Mouse (Mus musculus) lung, postnatal 10 days (tissue): Measurements from ENCODE around the gene Il16.
A peak's percentile ranks its signal among the peaks of the same experiment; 100 is the strongest.

Experiments
- DNase-seq: peaks from one replicate; pipeline ENCODE4 v3.0.0; 2021

Il16 gene

DNA sequence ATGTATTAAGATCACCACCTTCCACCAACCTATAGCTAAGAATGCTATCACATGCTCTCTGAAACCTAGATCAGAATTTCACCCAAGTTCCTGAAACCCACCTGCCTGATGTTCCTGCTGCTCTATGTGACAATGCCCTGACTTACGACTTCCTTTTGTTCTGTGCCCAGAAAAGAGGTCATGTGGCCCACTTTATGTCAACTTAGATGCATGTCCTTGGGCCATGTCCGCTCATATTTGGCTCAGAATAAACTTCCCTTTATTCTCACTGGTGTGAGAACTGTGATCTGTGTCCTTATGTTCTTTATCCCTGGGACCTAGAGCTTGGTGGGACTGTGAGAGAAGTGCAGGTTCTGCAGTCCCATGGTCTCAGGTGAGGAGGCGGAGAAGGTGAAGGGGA is 68.2 kb downstream of the Il16 start:
- DNase-seq, result no peak

DNA sequence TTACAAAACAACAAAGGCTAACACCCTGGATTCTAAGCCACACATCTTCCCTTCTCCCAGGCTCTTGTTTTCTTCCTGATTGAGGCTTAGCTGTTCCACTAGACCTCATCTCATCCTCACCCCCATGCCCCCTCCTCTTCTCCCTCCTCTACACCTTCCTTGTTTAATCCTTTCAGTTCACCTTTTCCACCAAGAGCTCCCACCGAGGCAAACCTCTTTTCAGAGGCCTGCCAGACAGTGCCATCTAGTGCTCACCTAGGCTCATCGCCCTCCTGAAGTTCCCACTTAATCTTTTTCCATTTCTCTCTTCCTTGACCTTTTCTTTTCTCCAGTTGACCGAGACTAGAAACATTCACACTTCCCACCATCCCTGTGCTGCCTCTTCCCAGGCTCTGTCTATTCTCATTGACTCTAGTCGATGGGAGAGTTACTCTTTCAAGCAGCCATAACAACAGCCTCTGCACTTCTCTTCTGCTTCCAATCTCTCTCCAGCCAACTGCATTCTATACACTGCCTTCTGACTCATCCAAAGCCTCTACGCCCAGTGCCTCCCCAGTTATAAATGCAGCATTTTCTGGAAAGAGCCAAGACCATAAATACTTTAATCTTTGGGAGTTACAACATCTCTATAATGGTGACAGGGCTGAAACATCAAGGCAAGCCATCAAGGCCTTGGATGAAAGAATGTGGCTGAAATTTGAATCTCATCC is 69.8 kb downstream of the Il16 start:
- peak; percentile 35 for DNase-seq

DNA sequence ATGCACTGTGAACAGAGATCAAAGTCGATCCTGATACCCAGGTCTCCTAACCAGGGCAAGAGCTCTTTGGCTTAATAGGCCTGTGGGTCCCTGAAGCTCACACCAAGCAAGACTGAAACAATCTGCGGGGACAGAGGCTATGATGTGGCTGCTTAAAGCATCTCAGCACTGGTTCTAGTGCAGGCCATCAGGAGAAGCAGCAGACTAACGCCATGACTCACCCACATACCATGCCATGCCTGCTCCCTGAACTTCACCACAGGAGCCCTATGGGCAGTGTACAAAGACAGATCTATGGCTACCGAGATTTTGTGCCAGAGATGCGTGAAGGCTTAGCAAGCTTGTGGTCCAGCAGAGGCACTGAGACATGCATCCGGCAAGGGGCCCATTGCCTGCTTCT is 74.0 kb downstream of the Il16 start:
- no peak for DNase-seq

DNA sequence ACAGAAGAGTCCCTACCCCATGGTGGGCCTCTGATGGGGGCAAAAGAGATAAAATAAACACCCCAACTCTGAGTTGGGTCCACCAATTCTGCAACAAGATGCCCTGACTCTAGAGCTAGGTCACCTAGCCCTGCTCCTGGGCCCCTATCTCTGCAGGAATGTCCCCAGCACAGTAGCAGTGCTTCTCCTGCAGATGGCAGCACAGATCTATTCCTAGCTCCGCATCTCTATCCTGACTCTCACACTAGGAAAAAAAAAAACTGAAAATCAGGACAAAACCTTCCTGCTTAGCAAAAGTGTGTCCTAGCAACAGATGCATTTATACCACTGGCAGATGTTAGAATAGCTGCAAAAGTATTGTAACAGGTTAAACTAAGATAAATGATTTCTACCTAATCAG is 76.8 kb downstream of the Il16 start:
- DNase-seq, result peak; percentile 76

DNA sequence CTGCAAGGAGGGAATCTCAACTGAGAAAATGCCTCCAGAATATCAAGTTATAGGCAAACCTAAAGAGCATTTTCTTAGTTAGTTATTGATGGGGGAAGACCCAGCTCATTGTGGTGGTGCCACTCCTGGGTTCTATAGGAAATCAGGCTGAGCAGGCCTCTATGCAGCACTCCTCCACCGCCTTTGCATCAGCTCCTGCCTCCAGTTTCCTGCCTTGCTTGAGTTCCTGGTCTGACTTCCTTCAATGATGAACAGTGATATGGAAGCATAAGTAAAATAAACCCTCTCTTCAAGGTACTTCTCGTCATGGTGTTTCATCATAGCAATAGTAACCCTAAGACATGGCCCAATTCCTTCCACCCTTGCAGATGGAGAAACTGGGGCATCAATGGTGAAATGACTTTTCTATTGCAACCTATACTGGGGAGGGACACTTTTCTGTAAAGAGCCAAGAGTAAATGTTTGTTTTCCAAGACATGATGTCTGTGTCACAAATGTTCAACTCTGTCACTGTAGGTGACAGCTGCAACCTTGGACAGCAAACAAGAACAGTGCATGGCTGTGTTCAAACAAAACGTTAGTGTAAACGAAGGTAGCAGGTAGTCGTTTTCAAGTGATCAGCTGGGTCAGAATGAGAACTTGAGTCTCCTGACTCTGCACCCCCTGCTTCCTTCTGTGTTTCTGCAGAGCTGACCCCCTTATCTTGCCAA is 77.4 kb downstream of the Il16 start:
- DNase-seq, result no peak

DNA sequence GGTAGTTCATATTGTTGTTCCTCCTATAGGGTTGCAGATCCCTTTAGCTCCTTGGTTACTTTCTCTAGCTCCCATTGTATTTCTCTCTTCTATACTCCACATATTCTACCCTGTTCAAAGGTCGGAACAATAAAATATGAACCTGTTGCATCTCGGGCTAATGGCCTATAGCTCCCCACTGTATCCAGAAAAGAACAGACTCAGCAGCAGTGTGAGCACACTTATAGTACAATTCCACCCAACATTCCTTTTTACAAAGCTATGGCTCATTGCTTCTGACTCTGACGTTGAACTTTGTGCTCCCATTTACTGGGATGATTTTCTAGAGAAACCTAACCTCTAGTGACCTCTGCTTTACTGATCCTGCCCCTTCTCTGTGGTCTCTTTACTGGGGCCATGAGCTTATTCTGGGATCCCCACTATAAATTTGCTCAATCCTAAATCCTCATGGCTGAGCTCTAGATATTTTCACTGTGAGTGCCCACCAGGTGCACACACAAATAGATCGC is 79.4 kb downstream of the Il16 start:
- no peak for DNase-seq

DNA sequence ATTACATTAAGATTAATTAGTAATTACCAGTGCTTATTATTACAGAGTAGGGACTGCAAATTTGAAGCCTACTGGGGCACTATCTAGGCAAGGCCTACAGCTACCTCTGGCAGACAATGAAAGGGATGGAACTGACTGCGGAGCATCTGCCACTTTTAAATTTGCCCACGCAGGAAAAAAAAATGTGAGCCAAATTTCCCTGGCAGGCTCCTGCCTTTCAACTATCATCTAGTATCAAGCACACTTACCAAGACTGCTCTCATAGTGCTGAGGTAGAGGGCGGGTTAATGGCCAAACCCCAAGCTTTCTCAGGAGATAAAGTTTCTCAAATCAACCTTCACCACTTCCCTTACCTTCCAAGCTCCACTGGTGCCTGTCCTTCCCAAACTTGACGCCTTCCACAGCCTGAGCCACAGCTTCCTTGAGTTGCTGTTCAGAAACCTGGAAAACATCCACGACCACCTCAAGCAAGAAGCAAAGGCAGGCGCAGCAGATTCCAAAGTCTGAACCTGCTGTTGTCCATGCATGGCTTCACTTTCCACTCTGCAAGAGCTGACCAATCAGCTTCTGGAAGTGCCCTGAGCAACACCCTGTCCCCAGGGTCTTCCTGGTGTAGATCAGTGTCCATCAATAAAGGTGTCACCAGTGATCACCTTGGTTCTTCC is 82.7 kb downstream of the Il16 start:
- no peak for DNase-seq

DNA sequence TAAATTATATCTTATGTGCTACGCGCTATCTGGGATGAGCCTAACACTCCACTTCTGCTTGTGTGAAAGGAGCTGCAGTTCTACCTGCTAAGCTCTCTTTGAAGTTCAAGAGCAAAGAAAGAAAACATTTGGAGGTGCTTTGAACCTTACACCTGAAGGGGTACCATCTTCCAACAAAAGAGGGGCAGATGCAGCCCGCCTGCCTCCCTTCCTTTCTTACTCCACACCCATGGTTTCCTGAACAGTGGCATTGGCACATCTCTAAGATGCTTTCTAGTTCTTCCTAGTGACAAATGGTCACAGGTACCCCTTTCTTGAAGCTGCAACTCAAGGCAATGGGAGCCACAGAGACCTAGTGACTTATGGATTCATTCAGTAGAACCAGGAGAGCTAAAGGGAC is 83.8 kb downstream of the Il16 start:
- DNase-seq, result no peak

DNA sequence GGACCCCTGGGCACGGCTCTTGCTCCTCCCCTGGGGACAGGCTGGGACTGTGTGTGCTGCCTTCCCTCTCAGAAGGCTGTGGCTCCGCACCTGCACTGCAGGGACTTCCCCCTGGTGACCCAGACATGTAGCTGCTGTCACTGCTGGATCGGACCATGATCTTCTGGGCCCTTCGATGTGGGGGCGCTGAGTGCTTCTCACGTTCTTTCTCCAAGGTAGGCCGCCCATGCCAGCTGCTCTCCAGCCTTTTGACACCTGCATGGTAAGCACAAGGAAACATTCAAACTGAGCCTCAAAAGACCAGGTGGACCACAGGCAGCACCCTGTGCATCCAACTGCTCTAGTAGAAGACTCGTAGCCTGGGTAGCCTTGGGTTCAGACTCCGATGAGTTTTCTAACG is 84.5 kb downstream of the Il16 start:
- DNase-seq, result no peak

DNA sequence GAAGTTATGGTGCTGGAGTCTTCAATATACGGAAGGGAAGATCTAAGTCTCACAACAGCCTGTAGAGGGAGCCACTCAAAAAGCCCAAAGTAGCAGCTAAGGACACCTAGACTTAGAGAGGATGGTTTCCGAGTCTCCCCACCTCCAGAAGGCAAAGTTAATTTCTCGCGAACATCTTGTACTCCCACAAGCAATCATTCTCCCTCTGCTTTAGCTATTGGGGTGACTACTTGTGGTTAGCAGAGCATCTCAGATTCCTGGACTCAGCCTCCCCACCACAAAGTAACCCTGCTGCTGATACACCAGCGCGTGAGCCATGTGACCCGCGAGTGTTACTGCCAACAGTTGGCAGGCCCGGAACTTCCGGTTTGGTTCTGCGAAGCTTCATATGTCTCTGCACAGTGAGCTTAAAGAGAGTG is 85.2 kb downstream of the Il16 start:
- DNase-seq, result no peak

DNA sequence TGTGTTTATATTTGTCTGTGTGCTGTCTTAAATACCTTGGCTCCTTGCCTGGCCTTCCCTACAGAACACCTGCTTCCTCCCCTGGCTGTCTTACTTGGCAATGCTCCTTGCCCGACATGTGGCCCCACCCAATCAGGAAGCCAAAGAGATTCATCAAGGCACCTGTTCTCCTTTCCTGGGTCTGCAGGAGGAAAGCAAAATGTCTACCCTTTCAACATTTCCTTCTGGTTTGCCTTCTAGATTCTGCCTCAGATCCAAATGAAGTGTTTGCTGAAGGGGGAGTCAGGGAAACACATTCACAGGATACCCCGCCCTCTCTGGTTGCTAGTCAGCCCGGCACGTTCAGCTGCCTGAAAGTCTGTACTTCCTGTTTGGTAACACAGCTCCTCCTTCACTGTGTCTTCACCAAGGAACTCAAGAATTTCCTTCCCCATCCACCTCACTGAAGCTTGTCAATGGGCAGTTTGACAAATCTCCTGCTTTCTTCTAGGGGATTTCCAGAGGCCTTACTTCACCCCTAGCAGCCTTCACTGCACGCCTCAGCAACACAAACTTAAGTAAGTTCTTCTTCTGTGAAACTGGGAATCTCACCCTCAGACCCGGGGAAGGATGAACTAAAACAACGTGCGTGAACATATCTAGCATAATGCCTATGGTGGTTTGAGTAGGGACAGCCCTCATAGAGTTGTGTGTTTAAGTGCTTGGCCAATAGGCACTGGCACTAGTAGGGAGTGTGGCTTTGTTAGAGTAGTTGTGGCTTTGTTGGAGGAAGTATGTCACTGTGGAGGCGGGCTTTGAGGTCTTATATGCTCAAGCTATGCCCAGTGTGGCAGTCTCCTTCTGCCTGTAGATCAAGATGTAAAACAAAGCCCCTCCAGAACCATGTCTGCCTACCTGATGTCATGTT is 86.1 kb downstream of the Il16 start:
- DNase-seq, result peak; percentile 61

DNA sequence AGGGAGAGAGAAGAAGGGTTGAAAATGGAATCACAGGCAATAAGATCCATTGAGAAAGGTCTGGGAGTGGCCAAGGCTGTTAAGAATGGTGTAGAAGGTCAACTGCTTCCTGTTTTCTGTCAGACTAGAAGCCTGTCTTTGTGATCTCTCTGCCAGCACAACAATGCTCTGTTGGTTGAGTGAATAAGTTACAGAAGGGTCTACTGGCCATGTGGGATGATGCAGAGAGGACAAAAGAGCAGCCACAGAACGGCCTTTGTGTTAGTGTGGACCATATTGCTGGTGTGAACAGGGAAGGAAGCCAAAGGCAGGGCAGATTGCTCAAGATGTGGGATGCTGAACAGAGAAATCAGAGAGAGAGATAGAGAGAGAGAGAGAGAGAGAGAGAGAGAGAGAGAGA is 86.8 kb downstream of the Il16 start:
- no peak for DNase-seq

DNA sequence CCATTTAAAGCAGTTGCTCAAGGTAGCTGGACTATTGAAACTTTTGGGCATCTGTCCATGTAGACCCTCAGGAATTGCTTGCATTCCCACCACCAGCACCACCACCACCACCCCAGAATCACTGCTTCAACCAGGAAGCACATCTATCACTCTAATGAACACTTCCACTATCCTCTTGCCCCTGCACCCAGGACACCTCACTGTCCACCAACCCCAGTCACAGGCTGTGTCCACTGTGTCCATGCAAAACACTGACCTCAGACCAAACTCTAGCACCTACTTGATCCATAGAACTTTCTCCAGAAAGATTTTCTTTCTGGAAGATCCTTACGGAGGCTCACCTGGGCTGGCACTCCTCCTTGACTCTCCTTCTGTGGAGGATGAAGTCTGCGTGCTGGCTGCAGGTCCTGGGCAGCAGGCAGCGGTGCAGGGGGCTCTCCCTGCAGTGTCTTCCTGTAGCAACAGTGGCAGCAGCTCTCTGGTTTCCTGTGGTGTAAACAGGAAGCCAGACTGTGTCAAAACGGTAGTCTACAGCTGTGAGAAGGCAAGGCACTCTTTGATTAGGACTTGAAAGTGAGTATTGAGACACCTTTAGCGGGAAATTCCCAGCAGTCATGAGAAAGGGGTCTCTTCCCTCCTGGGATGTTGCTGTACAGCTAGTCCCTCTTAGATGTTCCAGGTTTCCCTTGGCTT is 90.4 kb downstream of the Il16 start:
- peak; percentile 51 for DNase-seq

DNA sequence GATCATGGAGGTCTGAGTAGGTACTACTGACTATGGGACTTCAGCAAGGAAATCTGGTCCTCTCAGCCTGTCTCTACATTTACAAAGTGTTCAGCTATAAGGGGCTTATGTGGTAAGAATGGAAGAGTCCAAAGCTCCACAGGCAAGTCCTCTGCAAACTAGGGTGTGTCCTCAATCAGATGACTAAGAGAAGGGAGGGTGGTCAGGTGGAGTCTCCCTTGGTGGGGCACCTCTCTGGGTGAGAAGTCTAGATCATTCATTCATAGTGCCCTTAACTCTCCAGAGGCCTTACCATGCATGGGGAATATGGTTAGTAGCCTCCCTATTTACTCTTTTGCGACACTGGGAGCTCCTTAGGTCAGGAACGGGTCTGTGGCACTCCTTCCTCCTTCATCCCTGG is 91.3 kb downstream of the Il16 start:
- no peak for DNase-seq

DNA sequence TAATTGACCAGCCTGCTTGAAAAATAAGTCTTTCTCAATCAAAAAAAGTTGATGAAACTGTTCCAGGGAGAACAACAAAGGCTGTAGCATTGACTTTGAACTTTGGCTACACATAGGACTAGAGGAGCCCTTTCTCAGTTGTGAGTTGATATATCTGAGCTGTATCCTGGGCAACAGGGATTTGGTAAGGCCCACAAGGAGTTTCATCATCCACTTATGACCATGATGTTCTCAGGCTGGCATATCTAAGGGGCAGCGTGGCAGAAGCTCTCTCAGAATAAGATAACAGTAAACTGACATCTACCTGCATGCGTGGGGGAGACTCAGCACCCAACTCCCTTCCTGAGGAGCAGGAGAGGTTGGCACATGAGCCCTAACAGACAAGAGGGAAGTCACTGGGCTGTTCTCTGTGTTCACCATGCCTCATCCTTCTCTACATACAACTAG is 91.9 kb downstream of the Il16 start:
- DNase-seq, result no peak

DNA sequence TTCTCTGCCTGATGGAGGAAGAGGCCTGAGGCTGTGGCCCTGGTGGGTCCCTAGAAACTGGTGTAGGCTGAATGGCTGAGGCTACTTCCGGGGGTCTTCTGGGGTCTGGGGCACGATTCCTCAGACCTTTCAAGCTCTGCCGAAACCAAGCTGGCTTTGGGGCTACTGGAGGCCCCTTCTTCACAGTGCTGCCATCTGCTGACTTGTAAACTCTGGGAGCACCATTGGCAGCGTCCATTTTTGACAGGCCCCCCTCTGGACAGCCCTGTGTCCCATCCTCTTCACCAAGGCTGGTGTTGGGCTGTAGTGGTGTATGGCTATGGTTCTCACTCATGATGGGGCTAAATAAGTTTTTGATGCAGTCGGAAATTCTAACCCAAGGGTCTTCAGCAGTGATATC is 93.0 kb downstream of the Il16 start:
- no peak for DNase-seq

DNA sequence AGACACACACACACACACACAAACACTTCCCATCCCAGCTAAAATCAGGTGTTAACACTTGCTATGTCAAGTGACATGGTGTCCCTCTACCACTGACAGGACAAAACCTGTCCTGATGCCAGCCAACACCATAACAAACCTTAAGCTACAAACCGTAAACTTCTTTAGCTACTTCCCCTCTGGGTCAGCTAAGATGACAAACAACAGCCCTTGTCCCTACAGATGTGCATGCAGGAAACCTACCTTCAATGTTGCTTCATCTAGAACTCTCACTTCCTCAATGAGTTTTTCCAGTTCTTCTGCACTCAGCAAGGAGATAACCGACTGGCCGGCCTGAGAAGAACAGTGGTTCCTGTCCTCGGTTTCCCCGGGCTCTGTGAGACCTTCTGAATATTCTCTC is 94.9 kb downstream of the Il16 start:
- no peak for DNase-seq

DNA sequence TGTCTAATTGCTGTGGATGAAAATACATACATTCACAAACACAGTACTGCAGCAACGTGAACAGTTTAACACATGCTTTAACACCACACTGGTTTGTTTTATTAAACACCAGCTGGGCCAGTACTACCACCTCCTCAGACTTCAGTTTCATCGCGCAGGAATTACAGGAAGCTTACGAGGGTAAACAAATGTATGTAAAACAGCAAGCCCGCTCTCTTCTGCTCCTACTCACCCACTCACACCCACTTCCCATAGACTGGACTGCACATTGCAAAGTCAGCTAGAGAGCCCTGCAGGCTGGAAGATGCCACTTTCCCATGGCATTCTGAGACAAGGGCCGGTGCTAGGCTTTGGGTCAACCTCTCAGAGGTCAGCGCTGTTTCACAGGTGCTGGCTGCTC is 96.7 kb downstream of the Il16 start:
- no peak for DNase-seq

DNA sequence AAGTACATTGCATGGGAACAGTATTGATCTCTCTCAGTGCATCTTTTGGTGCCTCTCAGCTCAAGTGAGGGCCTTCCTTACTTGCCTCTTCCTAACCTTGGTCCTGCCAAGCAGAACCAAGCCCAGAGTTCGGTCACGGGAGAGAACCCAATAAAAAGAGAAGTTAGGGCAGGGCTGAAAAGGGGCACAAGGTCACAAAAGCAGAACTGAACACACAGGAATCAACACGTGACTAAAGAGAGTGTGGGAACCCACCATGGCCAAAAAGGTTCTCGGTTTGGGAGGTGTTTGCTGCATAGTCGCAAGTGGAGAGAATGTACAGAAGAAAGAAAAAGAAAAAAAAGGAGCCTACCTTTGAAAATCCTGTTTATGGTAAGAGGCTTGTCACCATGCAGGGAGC is 100.0 kb downstream of the Il16 start:
- DNase-seq, result no peak

DNA sequence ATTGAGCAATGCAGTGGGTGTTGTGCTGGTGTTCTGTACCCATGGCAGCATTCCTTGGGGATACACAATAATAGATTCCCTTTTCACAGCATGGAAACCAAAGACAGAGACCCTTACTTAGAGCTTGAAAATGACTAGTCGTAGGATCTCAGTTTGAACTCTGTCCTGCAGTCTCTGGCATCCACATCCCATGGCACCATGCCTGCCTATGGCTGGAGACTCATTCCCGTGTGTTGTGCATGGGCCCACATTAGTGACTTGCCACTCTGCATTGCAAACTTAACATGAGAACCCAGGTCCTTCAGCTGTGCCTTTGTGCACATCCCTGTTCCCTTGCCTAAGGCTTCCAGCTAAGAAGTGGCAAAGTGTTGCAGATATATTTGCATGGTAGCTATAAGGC is 100.8 kb downstream of the Il16 start:
- DNase-seq, result no peak

DNA sequence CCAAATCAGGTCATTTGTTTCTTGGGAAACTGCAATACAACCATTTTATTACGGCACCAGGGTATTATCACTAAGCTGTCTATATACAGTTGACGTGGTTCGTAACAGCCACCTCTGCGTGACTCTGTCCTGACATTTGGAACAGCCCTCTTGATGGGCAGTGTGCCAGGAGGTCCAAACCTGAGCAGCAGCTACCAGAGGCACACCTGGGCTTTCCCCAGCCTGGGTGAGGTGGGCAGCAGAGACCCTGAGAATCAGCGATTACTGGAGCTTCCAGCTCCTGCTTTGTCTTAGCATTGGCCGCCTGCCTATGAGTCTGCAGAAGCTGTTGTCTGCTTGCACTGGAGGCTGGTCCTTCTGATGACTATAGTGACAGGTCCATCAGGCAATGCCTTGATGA is 101.9 kb downstream of the Il16 start:
- DNase-seq, result no peak

DNA sequence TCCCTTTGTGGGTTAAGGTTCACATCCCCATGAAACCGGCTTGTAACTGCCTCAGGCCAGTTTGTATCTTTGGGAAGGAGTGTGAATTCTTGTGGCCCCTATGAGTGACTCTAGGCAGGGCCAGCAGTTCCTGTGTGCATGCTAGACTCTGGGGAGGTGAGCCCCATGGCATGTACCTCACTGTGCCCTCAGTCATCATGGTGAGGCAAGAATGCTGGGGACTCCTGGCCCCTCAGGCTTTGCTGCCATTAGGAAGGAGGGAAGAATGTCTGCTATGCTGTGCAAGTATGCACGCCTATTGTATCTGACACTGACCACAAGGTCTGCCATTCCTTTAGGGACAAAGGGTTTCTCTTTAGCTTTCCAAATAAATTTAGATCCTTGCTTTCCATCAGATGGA is 104.4 kb downstream of the Il16 start:
- no peak for DNase-seq
